Mouse (Mus musculus) liver, postnatal 0 days (tissue): ENCODE results near the gene Scaf4.

Source experiments
- CTCF ChIP-seq: sonication (generic); IDR thresholded peaks from 2 replicates; pipeline ENCODE4 v1.5.1; 2016; ENCODE audit warnings: antibody characterized with exemption, low read depth
- EP300 ChIP-seq: IDR thresholded peaks from 2 replicates; pipeline ENCODE4 v1.6.1; 2016; ENCODE audit warnings: antibody characterized with exemption, low read depth, mild to moderate bottlenecking

DNA sequence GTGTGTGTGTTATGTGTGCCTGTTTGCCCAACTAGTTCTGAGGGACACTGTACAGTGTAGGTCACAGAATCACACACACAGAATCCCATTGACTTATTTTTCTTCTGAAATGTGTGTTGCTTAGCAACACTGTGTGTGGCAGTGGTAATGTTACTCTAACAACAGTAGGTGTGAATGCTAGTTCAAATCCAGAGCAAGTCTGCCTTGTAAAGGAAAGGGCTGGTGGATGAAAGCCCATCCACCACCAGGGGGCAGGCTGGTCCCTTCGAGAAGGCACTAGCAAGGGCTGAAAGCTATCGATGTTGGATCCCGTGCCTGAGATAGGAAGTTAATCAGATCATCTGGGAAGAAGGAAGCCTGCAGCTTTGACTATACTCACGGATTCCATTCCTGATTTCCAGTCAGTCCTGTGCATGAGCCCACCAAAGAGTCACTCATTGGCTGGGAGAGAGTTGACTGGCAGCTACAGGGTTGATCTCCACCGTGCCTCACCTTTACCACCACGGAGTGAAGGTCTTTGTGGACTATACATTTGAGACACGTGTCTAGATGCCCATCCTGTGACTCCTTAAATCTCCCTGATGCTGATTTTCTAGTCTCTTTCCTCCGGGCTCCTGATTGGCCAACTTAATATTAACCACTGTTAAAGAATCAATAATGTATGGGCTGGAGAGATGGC lies 38.7 kb upstream of the Scaf4 start:
- TF ChIP-seq EP300, result no peak
- peak; percentile 89 for TF ChIP-seq CTCF
